Mouse (Mus musculus) lung, embryonic 14.5 days (tissue): ENCODE data around the gene Nlrp14. TPM values are rescaled to one million over a fixed set of nuclear protein-coding genes. Genes with fewer than 3 reads are reported as not detected.
A peak's percentile ranks its signal among the peaks of the same experiment; 100 is the strongest.

Experiments used
- ATAC-seq: fragments of 200-750 bp; cut with Nextera tagmentation; 2 replicates; pipeline ENCODE4 v1.8.0; 2017; ENCODE audit warnings: mild to moderate bottlenecking, moderate TSS enrichment, moderate library complexity; ENCODE audit not compliant: insufficient read depth
- DNase-seq: peaks from one replicate; pipeline ENCODE4 v3.0.0-alpha.2; 2015
- H3K27ac ChIP-seq: fragments of 300-500 bp; sonication (generic); 2 replicates; pipeline ENCODE4 v1.5.1; 2014; ENCODE audit warnings: low read depth, mild to moderate bottlenecking, moderate library complexity
- H3K27me3 ChIP-seq: fragments of 300-500 bp; sonication (generic); 2 replicates; pipeline ENCODE4 v1.6.1; 2014; ENCODE audit warnings: low read length, control low read depth; ENCODE audit not compliant: insufficient read depth
- H3K36me3 ChIP-seq: fragments of 300-500 bp; sonication (generic); 2 replicates; pipeline ENCODE4 v1.6.1; 2014; ENCODE audit warnings: control low read depth; ENCODE audit not compliant: insufficient read depth
- H3K4me1 ChIP-seq: fragments of 300-500 bp; sonication (generic); 2 replicates; pipeline ENCODE4 v1.6.1; 2014; ENCODE audit warnings: antibody characterized with exemption, control low read depth; ENCODE audit not compliant: insufficient read depth
- H3K4me2 ChIP-seq: fragments of 300-500 bp; sonication (generic); 2 replicates; pipeline ENCODE4 v1.6.1; 2014; ENCODE audit warnings: mild to moderate bottlenecking
- H3K4me3 ChIP-seq: fragments of 300-500 bp; sonication (generic); 2 replicates; pipeline ENCODE4 v1.5.1; 2014; ENCODE audit warnings: low read depth, low read length
- H3K9ac ChIP-seq: fragments of 300-500 bp; sonication (generic); 2 replicates; pipeline ENCODE4 v1.6.1; 2014
- H3K9me3 ChIP-seq: fragments of 300-500 bp; sonication (generic); 2 replicates; pipeline ENCODE4 v1.6.1; 2016; ENCODE audit warnings: low read depth, low read length, control low read depth
- CTCF ChIP-seq: IDR thresholded peaks from 2 replicates; pipeline ENCODE4 v1.5.1; 2016; ENCODE audit warnings: antibody characterized with exemption, low read depth
- WGBS: fragments of 180-500 bp; shearing (Covaris S2); extraction: QIAGEN DNeasy Blood & Tissue Kit; methylation state at CpG from one replicate; pipeline ENCODE4 v1.1.7; 2014; 5-methylcytosine and 5-hydroxymethylcytosine counted together
- polyA plus RNA-seq: library from polyadenylated mRNA; unstranded; fragments of >200 nt; fragmentation: Nextera tagmentation; extraction: Ambion mirVana; gene quantifications from 2 replicates; pipeline ENCODE4 v1.2.1, GENCODE M21; 2014

The Nlrp14 gene
- polyA plus RNA-seq, 1 experiment from 2014 or later: not detected

DNA sequence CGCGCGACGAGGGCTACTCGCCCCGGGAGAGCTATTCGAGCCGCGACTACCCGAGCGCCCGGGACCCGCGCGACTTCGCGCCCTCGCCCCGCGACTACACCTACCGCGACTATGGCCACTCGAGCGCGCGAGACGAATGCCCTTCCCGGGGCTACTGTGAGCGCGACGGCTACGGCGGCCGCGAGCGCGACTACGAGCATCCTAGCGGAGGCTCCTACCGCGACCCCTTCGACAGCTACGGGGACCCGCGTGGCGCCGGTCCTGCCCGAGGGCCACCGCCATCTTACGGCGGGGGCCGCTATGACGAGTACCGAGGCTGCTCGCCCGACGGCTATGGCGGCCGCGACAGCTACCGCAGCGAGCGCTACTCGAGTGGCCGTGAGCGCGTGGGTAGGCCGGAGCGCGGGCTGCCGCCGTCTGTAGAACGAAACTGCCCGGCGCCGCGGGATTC is 43.4 kb downstream of the Nlrp14 start:
- Histone ChIP-seq H3K27me3 (peaks cover 37% of the 10 kb centered on the region), H3K36me3 (no peaks in the 10 kb centered on the region)
- DNase-seq: no peak

DNA sequence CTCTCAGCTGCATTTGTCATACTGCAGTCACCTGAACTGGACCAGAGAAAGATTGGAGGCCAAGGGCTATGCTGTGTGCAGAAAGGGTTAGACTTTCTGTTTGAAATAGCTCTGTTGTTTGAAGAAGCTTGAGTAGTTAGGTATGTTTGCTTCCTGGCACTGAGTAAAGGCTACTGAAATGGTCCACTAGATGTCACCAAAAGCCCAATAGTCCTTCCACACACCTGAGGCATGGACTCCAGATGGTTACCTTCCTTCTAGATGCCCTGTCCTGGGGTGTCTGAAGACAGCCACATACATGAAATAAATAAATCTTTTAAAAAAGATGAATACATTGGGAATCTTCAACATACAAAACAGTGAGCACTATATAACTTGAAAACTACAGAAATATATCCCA is 48.9 kb downstream of the Nlrp14 start:
- peak; percentile 71; the same call in 1 of the 2 replicates for ATAC-seq
- Histone ChIP-seq H3K27me3 (peaks cover 11% of the 10 kb centered on the region), H3K9me3 (peaks cover under 1% of the 10 kb centered on the region; the same call in 1 of the 2 replicates), H3K4me3 (no peak overlapping the region), H3K36me3 (no peaks in the 10 kb centered on the region), H3K4me2 (no peak overlapping the region), H3K9ac (no peak overlapping the region), H3K4me1 (no peaks in the 10 kb centered on the region), H3K27ac (no peak overlapping the region)
- peak; percentile 62 for TF ChIP-seq CTCF
- DNase-seq: peak; percentile 48

More for the DNA sequence above, 43.4 kb downstream of the Nlrp14 start:
- H3K9ac ChIP-seq: no peak overlapping the region
- 21% methylated on average over 77 of the region's 77 CpGs for WGBS
- ATAC-seq: no peak
- no peak overlapping the region for H3K4me2 ChIP-seq
- no peak overlapping the region for H3K27ac ChIP-seq
- peaks cover 18% of the 10 kb centered on the region for H3K9me3 ChIP-seq
- no peaks in the 10 kb centered on the region for H3K4me1 ChIP-seq
- peak overlapping the region; percentile 19; the same call in 1 of the 2 replicates for H3K4me3 ChIP-seq
- TF ChIP-seq CTCF: no peak

DNA sequence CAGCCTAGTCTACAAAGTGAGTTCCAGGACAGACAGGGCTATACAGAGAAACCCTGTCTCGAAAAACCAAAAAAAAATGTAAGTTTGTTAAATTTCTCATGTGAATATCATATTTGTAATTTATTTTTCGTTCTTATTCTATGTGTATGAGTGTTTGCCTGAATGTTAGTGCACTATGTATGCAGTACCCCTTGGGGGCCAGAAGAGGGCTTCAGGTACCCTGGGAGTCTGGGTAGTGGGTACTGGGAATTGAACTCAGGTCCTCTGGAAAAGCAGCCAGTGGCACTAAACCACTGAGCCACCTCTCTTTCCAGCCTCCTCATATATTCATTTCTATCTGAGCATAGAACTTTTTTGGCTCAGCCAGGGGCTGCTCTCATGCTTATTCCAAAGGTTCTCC is 50.1 kb downstream of the Nlrp14 start:
- 66% methylated on average over 2 of the region's 2 CpGs for WGBS
- Histone ChIP-seq H3K4me1 (no peaks in the 10 kb centered on the region), H3K4me3 (no peak overlapping the region), H3K36me3 (no peaks in the 10 kb centered on the region), H3K4me2 (no peak overlapping the region), H3K9me3 (no peaks in the 10 kb centered on the region), H3K27me3 (no peaks in the 10 kb centered on the region), H3K27ac (no peak overlapping the region), H3K9ac (no peak overlapping the region)
- DNase-seq (no peak), ATAC-seq (no peak)
- peak; percentile 26; the same call in 1 of the 2 replicates for TF ChIP-seq CTCF

DNA sequence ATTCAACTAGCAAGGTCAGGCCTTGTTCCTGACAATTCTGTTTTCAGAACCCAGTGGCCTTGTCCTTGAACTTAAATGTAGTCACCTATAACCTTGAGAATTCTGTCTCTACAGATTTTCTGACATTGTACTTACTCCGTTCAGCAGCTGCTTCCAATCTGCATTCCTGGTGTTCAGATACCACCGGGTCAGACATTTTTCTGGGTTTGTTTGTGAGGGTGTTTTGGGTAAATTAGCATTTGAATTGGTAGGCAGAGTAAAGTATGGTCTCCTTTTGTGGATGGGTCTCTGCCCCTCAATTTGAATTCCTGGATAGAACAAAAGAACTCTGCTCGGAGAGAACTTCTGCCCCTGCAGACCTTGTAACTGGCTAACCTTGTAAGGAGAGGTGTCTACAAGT is 70.1 kb downstream of the Nlrp14 start:
- ATAC-seq (no peak), DNase-seq (no peak)
- H3K4me1 ChIP-seq: no peaks in the 10 kb centered on the region
- TF ChIP-seq CTCF: no peak
- H3K27me3 ChIP-seq: no peaks in the 10 kb centered on the region
- H3K9ac ChIP-seq: no peak overlapping the region
- no peak overlapping the region for H3K27ac ChIP-seq
- no peaks in the 10 kb centered on the region for H3K9me3 ChIP-seq
- 47% methylated on average over 3 of the region's 3 CpGs for WGBS
- H3K36me3 ChIP-seq: no peaks in the 10 kb centered on the region
- no peak overlapping the region for H3K4me2 ChIP-seq
- H3K4me3 ChIP-seq: no peak overlapping the region

DNA sequence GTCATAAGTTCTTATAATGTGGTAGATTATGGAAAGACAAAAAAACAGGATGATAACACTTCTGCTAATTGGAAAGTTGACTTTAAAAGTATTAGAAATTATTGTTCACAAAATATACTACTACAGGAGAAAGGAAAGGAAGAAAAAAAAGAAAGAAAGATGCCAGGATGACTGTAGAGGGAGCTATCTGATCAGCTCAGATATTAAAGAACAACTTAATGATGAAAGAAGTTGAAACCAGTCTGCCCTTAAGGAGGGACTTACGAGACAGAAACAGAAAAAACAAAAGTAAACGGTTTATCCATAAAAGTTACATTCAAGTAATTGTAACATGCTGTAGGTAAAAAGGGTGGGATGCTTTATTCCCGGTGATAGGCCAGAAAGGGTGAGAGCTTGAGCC is 70.7 kb downstream of the Nlrp14 start:
- no peak overlapping the region for H3K27ac ChIP-seq
- no peaks in the 10 kb centered on the region for H3K4me1 ChIP-seq
- H3K4me3 ChIP-seq: no peak overlapping the region
- H3K9me3 ChIP-seq: no peaks in the 10 kb centered on the region
- DNase-seq (no peak), ATAC-seq (no peak)
- no peak overlapping the region for H3K4me2 ChIP-seq
- WGBS: 61% methylated on average over 3 of the region's 3 CpGs
- no peaks in the 10 kb centered on the region for H3K36me3 ChIP-seq
- no peak overlapping the region for H3K9ac ChIP-seq
- H3K27me3 ChIP-seq: no peaks in the 10 kb centered on the region
- TF ChIP-seq CTCF: no peak

DNA sequence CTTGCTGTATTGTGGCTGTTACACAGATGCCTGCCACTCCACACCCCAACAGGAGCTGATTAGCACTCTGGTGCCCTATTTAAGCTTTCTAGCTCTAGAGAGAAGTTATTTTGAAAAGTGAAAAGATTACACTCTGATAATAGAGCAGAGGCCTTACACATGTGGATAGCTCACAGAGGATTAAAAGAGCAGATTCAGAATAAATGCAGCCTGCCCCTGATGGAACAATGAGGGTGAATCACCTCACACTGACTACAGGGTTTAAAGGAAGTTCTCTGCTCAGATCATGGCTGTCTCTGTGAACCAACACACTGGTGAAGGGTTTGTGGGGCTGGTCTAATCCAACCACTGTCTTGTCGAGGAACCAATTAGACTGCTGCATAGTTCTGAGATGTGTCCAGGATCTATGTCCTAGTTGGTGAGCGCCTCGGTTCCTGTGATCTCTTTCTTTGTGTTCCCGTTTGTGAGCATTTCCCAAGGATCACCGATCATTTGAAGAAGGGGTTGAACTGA is 74.6 kb downstream of the Nlrp14 start:
- WGBS: 84% methylated on average over 5 of the region's 5 CpGs
- DNase-seq: no peak
- ATAC-seq: no peak
- Histone ChIP-seq H3K27me3 (no peaks in the 10 kb centered on the region), H3K4me1 (no peaks in the 10 kb centered on the region), H3K9ac (no peak overlapping the region), H3K36me3 (no peaks in the 10 kb centered on the region), H3K4me2 (no peak overlapping the region), H3K9me3 (no peaks in the 10 kb centered on the region), H3K4me3 (no peak overlapping the region), H3K27ac (no peak overlapping the region)
- no peak for TF ChIP-seq CTCF

Other genes with a start within 250 kb of the Nlrp14 start
- gene Olfr709-ps1, start 234.8 kb upstream of the Nlrp14 start, polyA plus RNA-seq: not detected in 2 replicates
- not detected in 2 replicates for gene Olfr710, start 218.7 kb upstream of the Nlrp14 start, polyA plus RNA-seq
- not detected in 2 replicates for gene Olfr6, start 203.1 kb upstream of the Nlrp14 start, polyA plus RNA-seq
- gene Olfr711, start 191.5 kb upstream of the Nlrp14 start, polyA plus RNA-seq: not detected in 2 replicates
- gene Olfr2, start 160.9 kb upstream of the Nlrp14 start, polyA plus RNA-seq: not detected in 2 replicates
- not detected in 2 replicates for gene Olfr713, start 135.8 kb upstream of the Nlrp14 start, polyA plus RNA-seq
- gene Olfr714, start 96.0 kb upstream of the Nlrp14 start, polyA plus RNA-seq: not detected in 2 replicates
- not detected in 2 replicates for gene Olfr17, start 73.8 kb upstream of the Nlrp14 start, polyA plus RNA-seq
- not detected in 2 replicates for gene Olfr715b, start 56.6 kb upstream of the Nlrp14 start, polyA plus RNA-seq
- not detected in 2 replicates for gene Olfr715, start 35.9 kb upstream of the Nlrp14 start, polyA plus RNA-seq
- gene Olfr716, start 28.7 kb upstream of the Nlrp14 start, polyA plus RNA-seq: not detected in 2 replicates
- gene Rbmxl2, start 42.5 kb downstream of the Nlrp14 start, polyA plus RNA-seq: not detected in 2 replicates
- gene Syt9, start 203.7 kb downstream of the Nlrp14 start, polyA plus RNA-seq: 1.7 and 2.5 TPM in 2 replicates